Mouse (Mus musculus) stomach, embryonic 14.5 days (tissue): ENCODE measurements around the gene Ifit3b. TPM values are rescaled to one million over a fixed set of nuclear protein-coding genes. Genes with fewer than 3 reads are reported as not detected.
"Not testable (repeated sequence)": the region's sequence is repeated elsewhere in the genome, so short reads cannot be mapped to it uniquely, and the experiment has no call there.

Source experiments
- ATAC-seq: fragments of 200-750 bp; cut with Nextera tagmentation; 2 replicates; pipeline ENCODE4 v1.8.0; 2017; ENCODE audit warnings: low read depth, moderate TSS enrichment; ENCODE audit not compliant: insufficient number of reproducible peaks, insufficient read depth, low FRiP score
- H3K27ac ChIP-seq: fragments of 300-500 bp; sonication (generic); 2 replicates; pipeline ENCODE4 v1.5.1; 2014; ENCODE audit warnings: mild to moderate bottlenecking, low read length, moderate library complexity, mixed read lengths
- H3K27me3 ChIP-seq: fragments of 300-500 bp; sonication (generic); 2 replicates; pipeline ENCODE4 v1.6.1; 2014; ENCODE audit warnings: low read length, control low read depth, mixed read lengths; ENCODE audit not compliant: control insufficient read depth, insufficient read depth
- H3K36me3 ChIP-seq: fragments of 300-500 bp; sonication (generic); 2 replicates; pipeline ENCODE4 v1.6.1; 2014; ENCODE audit warnings: mild to moderate bottlenecking, control low read depth, low read length, moderate library complexity, mixed read lengths; ENCODE audit not compliant: control insufficient read depth, insufficient read depth
- H3K4me1 ChIP-seq: fragments of 300-500 bp; sonication (generic); 2 replicates; pipeline ENCODE4 v1.6.1; 2014; ENCODE audit warnings: low read length, control low read depth, mixed read lengths; ENCODE audit not compliant: control insufficient read depth, insufficient read depth
- H3K4me2 ChIP-seq: fragments of 300-500 bp; sonication (generic); replicated peaks from 2 replicates; pipeline ENCODE4 v1.6.1; 2014; ENCODE audit warnings: low read depth, low read length, control low read depth
- H3K4me3 ChIP-seq: fragments of 300-500 bp; sonication (generic); 2 replicates; pipeline ENCODE4 v1.5.1; 2014; ENCODE audit warnings: low read depth, low read length, control low read depth
- H3K9ac ChIP-seq: fragments of 300-500 bp; sonication (generic); replicated peaks from 2 replicates; pipeline ENCODE4 v1.6.1; 2014; ENCODE audit warnings: low read depth, mild to moderate bottlenecking, control low read depth, low read length, moderate library complexity, mixed read lengths
- H3K9me3 ChIP-seq: fragments of 300-500 bp; sonication (generic); 2 replicates; pipeline ENCODE4 v1.6.1; 2016; ENCODE audit warnings: low read depth, low read length, control low read depth; ENCODE audit not compliant: control insufficient read depth
- WGBS: fragments of 180-500 bp; shearing (Covaris S2); extraction: QIAGEN DNeasy Blood & Tissue Kit; methylation state at CpG from one replicate; pipeline ENCODE4 v1.1.7; 2014; 5-methylcytosine and 5-hydroxymethylcytosine counted together
- polyA plus RNA-seq: library from polyadenylated mRNA; unstranded; fragments of >200 nt; fragmentation: Nextera tagmentation; extraction: Ambion mirVana; gene quantifications from 2 replicates; pipeline ENCODE4 v1.2.1, GENCODE M21; 2014

The Ifit3b gene
- polyA plus RNA-seq, 1 experiment from 2014 or later, result not detected

- no peaks in the 10 kb centered on the region for H3K36me3 ChIP-seq
- H3K4me1 ChIP-seq, result no peaks in the 10 kb centered on the region
- no peaks in the 10 kb centered on the region for H3K27me3 ChIP-seq
- no peak overlapping the region for H3K4me3 ChIP-seq
- no peaks in the 10 kb centered on the region for H3K9me3 ChIP-seq
- H3K27ac ChIP-seq, result no peak overlapping the region
- WGBS, result 83% methylated on average over 2 of the region's 2 CpGs
- no peak overlapping the region for H3K9ac ChIP-seq
- no peak for ATAC-seq
- H3K4me2 ChIP-seq, result no peak overlapping the region
Measured at GRCm38 (mm10) chr19:34598341-34598740, 9.4 kb upstream of the Ifit3b start.

GRCm38 (mm10) chr19:34599250-34599649 lies 8.5 kb upstream of the Ifit3b start:
- not testable (repeated sequence) for H3K27me3 ChIP-seq, H3K4me3 ChIP-seq, ATAC-seq, H3K36me3 ChIP-seq, H3K27ac ChIP-seq, H3K4me1 ChIP-seq, H3K9ac ChIP-seq, H3K4me2 ChIP-seq, H3K9me3 ChIP-seq

- not testable (repeated sequence) for H3K4me2 ChIP-seq, H3K4me1 ChIP-seq, H3K9ac ChIP-seq, H3K4me3 ChIP-seq, H3K27ac ChIP-seq, H3K9me3 ChIP-seq, ATAC-seq, H3K36me3 ChIP-seq, H3K27me3 ChIP-seq
- 49% methylated on average over 1 of the region's 1 CpGs for WGBS
Measured at GRCm38 (mm10) chr19:34601888-34602287, 5.9 kb upstream of the Ifit3b start, which contains the start of gene Ifit1bl1. TSS of gene Ifit1bl1 (minus strand) at chr19:34601956.

- no peaks in the 10 kb centered on the region for H3K9me3 ChIP-seq
- 91% methylated on average over 3 of the region's 3 CpGs for WGBS
- no peak for ATAC-seq
Measured at GRCm38 (mm10) chr19:34605472-34605871, 2.3 kb upstream of the Ifit3b start.

GRCm38 (mm10) chr19:34610118-34610517 lies 2.3 kb downstream of the Ifit3b start:
- not testable (repeated sequence) for H3K4me1 ChIP-seq, ATAC-seq, H3K27me3 ChIP-seq, H3K9me3 ChIP-seq, H3K4me3 ChIP-seq, H3K9ac ChIP-seq, H3K4me2 ChIP-seq, H3K27ac ChIP-seq, H3K36me3 ChIP-seq
- 73% methylated on average over 3 of the region's 3 CpGs for WGBS

More at GRCm38 (mm10) chr19:34605472-34605871, 2.3 kb upstream of the Ifit3b start:
- H3K36me3 ChIP-seq, result no peaks in the 10 kb centered on the region
- no peak overlapping the region for H3K9ac ChIP-seq
- H3K27ac ChIP-seq, result no peak overlapping the region
- no peaks in the 10 kb centered on the region for H3K4me1 ChIP-seq
- H3K4me2 ChIP-seq, result no peak overlapping the region
- H3K27me3 ChIP-seq, result no peaks in the 10 kb centered on the region
- no peak overlapping the region for H3K4me3 ChIP-seq

GRCm38 (mm10) chr19:34612243-34613001 lies 4.7 kb downstream of the Ifit3b start:
- ATAC-seq, H3K27me3 ChIP-seq, H3K4me1 ChIP-seq, H3K9me3 ChIP-seq, H3K27ac ChIP-seq, H3K4me3 ChIP-seq, H3K9ac ChIP-seq, H3K4me2 ChIP-seq, H3K36me3 ChIP-seq: not testable (repeated sequence)
- 78% methylated on average over 4 of the region's 11 CpGs for WGBS

GRCm38 (mm10) chr19:34620871-34621270 lies 13.1 kb downstream of the Ifit3b start:
- WGBS, result 83% methylated on average over 5 of the region's 5 CpGs
- ATAC-seq, result no peak
- no peak overlapping the region for H3K4me3 ChIP-seq

GRCm38 (mm10) chr19:34623781-34624180 lies 16.0 kb downstream of the Ifit3b start:
- 90% methylated on average over 6 of the region's 6 CpGs for WGBS
- H3K27me3 ChIP-seq, result no peaks in the 10 kb centered on the region
- no peaks in the 10 kb centered on the region for H3K9me3 ChIP-seq
- no peaks in the 10 kb centered on the region for H3K36me3 ChIP-seq
- H3K4me2 ChIP-seq, result no peak overlapping the region
- H3K27ac ChIP-seq, result no peak overlapping the region
- no peak for ATAC-seq
- no peak overlapping the region for H3K9ac ChIP-seq
- H3K4me1 ChIP-seq, result no peaks in the 10 kb centered on the region
- H3K4me3 ChIP-seq, result no peak overlapping the region

More at GRCm38 (mm10) chr19:34620871-34621270, 13.1 kb downstream of the Ifit3b start:
- Histone ChIP-seq H3K4me1 (no peaks in the 10 kb centered on the region), H3K9me3 (no peaks in the 10 kb centered on the region), H3K27ac (no peak overlapping the region), H3K27me3 (no peaks in the 10 kb centered on the region), H3K36me3 (no peaks in the 10 kb centered on the region), H3K4me2 (no peak overlapping the region), H3K9ac (no peak overlapping the region)

GRCm38 (mm10) chr19:34624663-34625062 lies 16.9 kb downstream of the Ifit3b start:
- Histone ChIP-seq H3K4me3 (no peak overlapping the region), H3K27me3 (no peaks in the 10 kb centered on the region), H3K36me3 (no peaks in the 10 kb centered on the region), H3K4me1 (no peaks in the 10 kb centered on the region), H3K4me2 (no peak overlapping the region), H3K27ac (no peak overlapping the region), H3K9me3 (no peaks in the 10 kb centered on the region), H3K9ac (no peak overlapping the region)
- WGBS, result 81% methylated on average over 4 of the region's 4 CpGs
- no peak for ATAC-seq
